Comparison of ENCODE assay signal across 35 mouse cellular contexts in the genomic region with DNA sequence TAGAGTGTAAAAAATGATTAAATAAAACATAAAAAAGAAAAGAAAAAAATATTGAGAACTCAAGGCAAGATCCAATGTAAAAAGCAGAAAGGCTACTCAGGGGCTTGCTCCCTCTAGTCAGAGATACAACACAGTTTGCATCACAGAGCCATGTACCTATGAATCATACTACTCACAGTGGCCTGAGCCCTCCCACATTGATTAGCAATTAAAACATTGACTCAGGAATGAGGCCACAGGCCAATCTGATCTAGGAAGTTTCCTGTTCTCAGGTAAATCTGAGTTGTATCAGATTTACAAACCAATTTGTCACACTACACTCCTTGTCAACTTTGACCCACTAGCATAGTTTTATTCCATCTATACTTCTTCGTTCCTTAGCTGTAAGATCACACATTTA.
"Had no signal": no experiment of that assay in that cellular context is flagged by ENCODE, and none has a peak within 500 bp of the region (broad histone marks: within the 10 kb centered on the region; RNA-seq: fewer than 3 reads in every experiment).

No protein-coding gene starts in this region.

- H3K36me3 ChIP-seq: heart, embryonic 10.5 days; heart, embryonic 12.5 days; heart, embryonic 13.5 days; heart, embryonic 15.5 days; hindbrain, embryonic 10.5 days; hindbrain, embryonic 12.5 days; hindbrain, embryonic 13.5 days; hindbrain, embryonic 15.5 days; intestine, embryonic 15.5 days; kidney, embryonic 15.5 days had no signal

- H3K4me1 ChIP-seq: heart, embryonic 10.5 days; heart, embryonic 12.5 days; heart, embryonic 13.5 days; heart, embryonic 15.5 days; hindbrain, embryonic 10.5 days; hindbrain, embryonic 12.5 days; hindbrain, embryonic 13.5 days; hindbrain, embryonic 15.5 days; intestine, embryonic 15.5 days; kidney, embryonic 15.5 days had no signal

- H3K9ac ChIP-seq: heart, embryonic 12.5 days; heart, embryonic 13.5 days; heart, embryonic 15.5 days; hindbrain, embryonic 12.5 days; hindbrain, embryonic 13.5 days; hindbrain, embryonic 14.5 days; hindbrain, embryonic 15.5 days; intestine, embryonic 15.5 days; kidney, embryonic 15.5 days had no signal

- H3K27ac ChIP-seq: heart, embryonic 10.5 days; heart, embryonic 13.5 days; heart, embryonic 15.5 days; hindbrain, embryonic 10.5 days; hindbrain, embryonic 12.5 days; hindbrain, embryonic 13.5 days; hindbrain, embryonic 14.5 days; hindbrain, embryonic 15.5 days; hindbrain, postnatal 0 days; intestine, embryonic 15.5 days; kidney, embryonic 15.5 days; kidney, postnatal 0 days; layer of hippocampus, adult 2 months had no signal

- DNase-seq: heart, postnatal 10 days; heart, postnatal 14 days; heart, postnatal 36 days; heart, postnatal 4 days; kidney, adult 11 months; kidney, adult 18-20 months; kidney, adult 2 months; kidney, adult 8-10 months; kidney, adult 9 months; kidney, postnatal 10 days; kidney, postnatal 14 days; kidney, postnatal 25 days; kidney, postnatal 36 days; kidney, postnatal 4 days; layer of hippocampus, adult 9-11 months; layer of hippocampus, postnatal 36 days had no signal

- H3K4me2 ChIP-seq: heart, embryonic 11.5 days; heart, embryonic 12.5 days; heart, embryonic 13.5 days; heart, embryonic 15.5 days; hindbrain, embryonic 12.5 days; hindbrain, embryonic 13.5 days; hindbrain, embryonic 14.5 days; hindbrain, embryonic 15.5 days; intestine, embryonic 15.5 days; kidney, embryonic 15.5 days had no signal

- ATAC-seq: hindbrain, embryonic 16.5 days; hindbrain, postnatal 0 days; inflammation-experienced regulatory T-cells, adult 6 months; intestine, embryonic 15.5 days; intestine, embryonic 16.5 days; intestine, postnatal 0 days had no signal

- H3K27me3 ChIP-seq: heart, embryonic 12.5 days; heart, embryonic 13.5 days; heart, embryonic 15.5 days; hindbrain, embryonic 12.5 days; hindbrain, embryonic 13.5 days; hindbrain, embryonic 15.5 days; intestine, embryonic 15.5 days; kidney, embryonic 15.5 days had no signal

- H3K4me3 ChIP-seq: heart, embryonic 10.5 days; heart, embryonic 12.5 days; heart, embryonic 13.5 days; heart, embryonic 15.5 days; hindbrain, embryonic 10.5 days; hindbrain, embryonic 12.5 days; hindbrain, embryonic 13.5 days; hindbrain, embryonic 15.5 days; intestine, embryonic 15.5 days; kidney, embryonic 15.5 days; layer of hippocampus, adult 2 months had no signal

- H3K9me3 ChIP-seq: heart, embryonic 10.5 days; heart, embryonic 12.5 days; heart, embryonic 13.5 days; heart, embryonic 15.5 days; hindbrain, embryonic 10.5 days; hindbrain, embryonic 12.5 days; hindbrain, embryonic 13.5 days; hindbrain, embryonic 15.5 days; intestine, embryonic 15.5 days; kidney, embryonic 15.5 days had no signal
